In the genomic region with DNA sequence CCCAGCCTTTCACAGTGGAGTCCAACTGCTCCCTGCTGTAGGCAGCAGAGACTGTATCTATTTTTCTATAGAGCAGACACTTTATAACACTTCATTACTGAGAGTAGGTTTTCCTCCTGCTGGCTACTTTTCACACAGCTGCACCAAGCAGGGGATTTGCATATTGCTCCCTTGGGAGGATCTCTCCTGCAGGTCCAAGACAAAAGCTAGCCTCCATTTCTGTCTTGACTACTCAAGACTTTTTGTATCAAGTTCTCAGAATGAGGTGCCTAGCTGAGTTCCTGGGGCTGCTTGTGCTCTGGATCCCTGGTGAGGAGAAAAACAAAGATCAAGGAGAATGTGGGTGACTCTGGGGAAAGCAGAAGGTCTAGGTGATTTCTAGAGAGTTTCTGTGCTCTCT, we compare ENCODE assay signal across 22 mouse cellular contexts. TPM values are rescaled to one million over a fixed set of nuclear protein-coding genes. Genes with fewer than 3 reads are reported as not detected.
A peak's percentile ranks its signal among the peaks of the same experiment; 100 is the strongest.
DNase-seq lines count a peak whose midpoint lies in the region; TF ChIP-seq lines count a peak whose summit lies in the region.
"Had no signal": no experiment of that assay in that cellular context is flagged by ENCODE, and none has a peak within 500 bp of the region (broad histone marks: within the 10 kb centered on the region; RNA-seq: fewer than 3 reads in every experiment).

No protein-coding gene starts in this region.

- no peaks in the 10 kb centered on the region for H3K27me3 ChIP-seq in heart, adult 2 months (ENCODE audit: control insufficient read depth, insufficient read depth, low read length)
- H3K27me3 ChIP-seq in splenic B cell, adult 2 months (ENCODE audit: control insufficient read depth, insufficient read depth, low read length, poor library complexity, severe bottlenecking): no peaks in the 10 kb centered on the region
- H3K27me3 ChIP-seq: embryonic facial prominence, embryonic 15.5 days; heart, embryonic 15.5 days; hindbrain, embryonic 15.5 days had no signal

- TF ChIP-seq CTCF in heart, adult 2 months (IDR thresholded peaks at IDR 0.05): no peak

- no peak for TF ChIP-seq EP300 in heart, adult 2 months (IDR thresholded peaks at IDR 0.05; ENCODE audit: insufficient read depth, low read depth, low read length)

- no peak overlapping the region for H3K9ac ChIP-seq in heart, adult 2 months (ENCODE audit: low read depth, low read length)
- H3K9ac ChIP-seq: embryonic facial prominence, embryonic 15.5 days; heart, embryonic 15.5 days; hindbrain, embryonic 15.5 days had no signal

- no peak overlapping the region for H3K4me3 ChIP-seq in heart, adult 2 months
- H3K4me3 ChIP-seq: embryonic facial prominence, embryonic 15.5 days; erythroblast, embryonic 14.5 days; forebrain, embryonic 10.5 days; heart, embryonic 15.5 days; hindbrain, embryonic 10.5 days; hindbrain, embryonic 15.5 days had no signal

- H3K4me1 ChIP-seq in heart, adult 2 months (ENCODE audit: control insufficient read depth, insufficient read depth, low read length): no peaks in the 10 kb centered on the region
- H3K4me1 ChIP-seq: embryonic facial prominence, embryonic 15.5 days; forebrain, embryonic 10.5 days; heart, embryonic 15.5 days; hindbrain, embryonic 10.5 days; hindbrain, embryonic 15.5 days had no signal

- H3K79me2 ChIP-seq in heart, adult 2 months (replicated peaks; ENCODE audit: control insufficient read depth, insufficient read depth, low read length): no peaks in the 10 kb centered on the region

- H3K36me3 ChIP-seq in heart, adult 2 months (ENCODE audit: control insufficient read depth, insufficient read depth, low read length): no peaks in the 10 kb centered on the region
- H3K36me3 ChIP-seq in splenic B cell, adult 2 months (ENCODE audit: control insufficient read depth, insufficient read depth, low read length, poor library complexity, severe bottlenecking): no peaks in the 10 kb centered on the region
- H3K36me3 ChIP-seq: embryonic facial prominence, embryonic 15.5 days; forebrain, embryonic 10.5 days; G1E; heart, embryonic 15.5 days; hindbrain, embryonic 10.5 days; hindbrain, embryonic 15.5 days had no signal

- DNase-seq in heart, postnatal 4 days: peak; percentile 5
- DNase-seq in heart, adult 2 months: no peak
- DNase-seq in spleen, adult 18-20 months: peak; percentile 44 to 66
- no peak for DNase-seq in spleen, adult 12 weeks (ENCODE audit: low spot score)
- peak; percentile 1 for DNase-seq in adipocyte (ENCODE audit: low spot score)
- peak; percentile 54 for DNase-seq in splenic B cell, adult 2 months (ENCODE audit: low read depth, low spot score)
- no peak for DNase-seq in gastrocnemius, adult 8-10 months (ENCODE audit: low spot score in 2 of 2)
- no peak for DNase-seq in thymus, adult 18-20 months
- DNase-seq: adrenal gland, postnatal 10 days; cerebellum, adult 11 months; cerebellum, adult 8-10 months; cerebellum, postnatal 14 days; embryo, embryonic 11 days; gastrocnemius, postnatal 10 days; heart, postnatal 14 days had no signal

- no peak for TF ChIP-seq POLR2A in heart, adult 2 months (IDR thresholded peaks at IDR 0.05; ENCODE audit: insufficient read depth, low read depth, low read length)

- no peak overlapping the region for H3K27ac ChIP-seq in heart, adult 2 months
- H3K27ac ChIP-seq: embryonic facial prominence, embryonic 15.5 days; forebrain, embryonic 10.5 days; heart, embryonic 15.5 days; hindbrain, embryonic 10.5 days; hindbrain, embryonic 15.5 days had no signal

- intact Hi-C loops in heart, adult 2 months (cut with DNase I): no loop called here

RNA-seq across cellular contexts. Expression of gene Tacstd2, which starts 19.8 kb away (rescaled TPM):
- total RNA-seq in heart, postnatal 4 days (2021): not detected
- under 1 TPM; 0.11 to 0.18 TPM for total RNA-seq in heart, adult 2 months (2021)
- polyA plus RNA-seq in heart, adult 2 months (2012; rRNA removed): 0.18 and 1.5 TPM in 2 replicates
- total RNA-seq in gastrocnemius, adult 8-10 months (2022): not detected
- total RNA-seq: adrenal gland, postnatal 10 days; G1E; gastrocnemius, postnatal 10 days had no signal
- polyA plus RNA-seq: erythroblast, embryonic 14.5 days; G1E had no signal

Comparison
In these comparisons a context has a peak if more than half of its experiments do, and no peak if none do; other contexts are left out.
1. DNase-seq: peak in heart, postnatal 4 days (single experiment), spleen, adult 18-20 months (2 of 2), adipocyte (single experiment) and splenic B cell, adult 2 months (single experiment); none in heart, adult 2 months (0 of 2), spleen, adult 12 weeks (single experiment), gastrocnemius, adult 8-10 months (0 of 2) and thymus, adult 18-20 months (0 of 2).